Mouse (Mus musculus): ENCODE data around the gene Kalrn. TPM values are rescaled to one million over a fixed set of nuclear protein-coding genes. Genes with fewer than 3 reads are reported as not detected.

Kalrn gene
- polyA plus RNA-seq, 1 experiment from 2014 or later: 2.8 TPM

Other genes starting within 250 kb of the Kalrn start
- gene Ropn1, start 76.4 kb upstream of the Kalrn start, polyA plus RNA-seq (2015; fragmentation: Nextera tagmentation; extraction: Ambion mirVana): not detected in 2 replicates
- gene Ccdc14, start 117.1 kb upstream of the Kalrn start, polyA plus RNA-seq (2015; fragmentation: Nextera tagmentation; extraction: Ambion mirVana): 4.7 and 5.0 TPM in 2 replicates
- gene Mylk, start 171.7 kb upstream of the Kalrn start, polyA plus RNA-seq (2015; fragmentation: Nextera tagmentation; extraction: Ambion mirVana): 5.2 and 6.1 TPM in 2 replicates

All from thymus, postnatal 0 days (tissue).